Mouse (Mus musculus): ENCODE results near the gene Patl2.

DNA sequence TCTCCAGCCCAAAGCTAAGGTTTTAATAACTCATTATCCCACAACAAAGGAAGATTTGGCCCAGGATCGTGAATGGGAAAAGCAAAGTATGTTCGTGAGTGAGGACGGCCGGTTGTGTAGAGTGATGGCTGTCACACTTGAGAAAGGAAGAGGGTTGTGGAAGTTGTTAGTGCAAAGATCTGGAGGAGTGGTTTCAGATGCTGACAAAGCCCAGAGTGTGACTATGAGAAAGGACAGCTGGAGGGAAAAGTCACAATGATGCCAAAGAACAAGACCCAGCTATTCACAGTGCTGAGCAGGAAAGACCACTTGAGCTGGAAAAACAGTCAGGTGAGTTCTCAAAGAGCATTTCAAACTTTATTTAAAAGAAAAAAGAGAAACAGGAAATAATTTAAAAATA, 76.3 kb downstream of the Patl2 start:
- TF ChIP-seq CTCF (IDR thresholded peaks at IDR 0.05; ENCODE audit: low read depth) (no peak), EP300 (IDR thresholded peaks at IDR 0.05; ENCODE audit: low read depth) (no peak)
